Mouse (Mus musculus): ENCODE measurements around the gene Rapgef4.
A peak's percentile ranks its signal among the peaks of the same experiment; 100 is the strongest.
"Not testable (repeated sequence)": the region's sequence is repeated elsewhere in the genome, so short reads cannot be mapped to it uniquely, and the experiment has no call there.

Rapgef4 gene

DNA sequence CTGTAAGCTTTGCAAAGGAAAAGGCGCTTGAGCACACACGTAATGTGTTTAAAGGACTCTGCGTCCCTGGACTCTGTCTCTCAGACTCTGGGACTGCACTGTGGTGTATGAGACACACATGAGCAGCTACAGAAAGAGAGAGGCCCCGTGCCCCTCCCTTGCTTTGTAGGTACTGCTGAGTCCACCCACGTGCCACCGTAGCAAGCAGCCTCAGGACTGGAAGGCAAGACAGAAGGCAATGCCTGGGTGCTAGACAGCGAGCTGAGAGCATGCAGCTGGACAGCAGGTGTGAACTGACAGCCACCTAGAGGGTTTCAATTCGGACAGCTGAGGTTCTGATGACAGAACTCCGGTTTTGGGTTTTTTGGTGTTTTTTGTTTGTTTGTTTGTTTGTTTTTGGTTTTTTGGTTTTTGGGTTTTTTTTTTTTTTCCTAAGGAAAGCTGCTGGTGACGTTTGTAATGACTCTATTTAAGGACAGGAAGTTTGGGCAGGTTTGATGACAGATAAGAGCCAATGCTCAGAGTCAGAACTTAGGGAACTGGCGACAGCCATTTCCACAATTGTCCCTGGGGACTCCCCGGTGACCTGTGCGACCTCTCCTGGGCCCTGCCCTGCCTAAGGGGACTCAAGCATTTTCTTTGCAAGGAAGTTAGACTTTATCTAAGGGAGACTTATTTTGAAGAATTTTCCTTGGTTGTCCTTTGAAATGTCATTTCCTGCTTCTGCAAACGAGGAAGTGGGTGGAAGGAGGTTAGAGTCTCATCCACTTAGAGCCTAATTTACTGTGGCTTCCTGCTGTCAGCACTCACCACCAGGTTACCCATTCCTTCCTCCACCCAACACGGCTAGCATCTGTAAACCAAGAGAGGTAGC, 136.3 kb downstream of the Rapgef4 start:
- peak in 1 of 2 experiments; percentile 29 for DNase-seq (ENCODE audit: low spot score in 2 of 2)

DNA sequence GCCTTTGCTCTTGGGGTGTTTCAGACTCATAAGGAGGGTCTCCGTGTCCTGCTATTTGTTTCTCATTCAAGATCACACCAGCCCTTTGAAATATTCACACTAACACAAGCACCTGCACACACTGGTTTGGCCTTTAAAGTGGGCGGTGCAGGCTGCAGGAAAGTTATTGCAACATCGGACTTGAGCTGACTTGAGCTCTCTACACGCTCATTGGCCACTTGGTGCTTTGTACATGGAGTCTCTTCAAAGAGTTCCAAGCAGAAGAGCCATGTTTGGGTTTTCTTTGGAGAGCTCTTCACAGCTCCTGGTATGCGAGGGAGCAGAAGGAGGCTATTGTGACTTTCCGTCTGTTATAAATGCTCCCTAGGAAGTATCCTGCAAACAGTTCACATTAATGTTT, 139.2 kb downstream of the Rapgef4 start:
- no peak for DNase-seq (ENCODE audit: low spot score in 2 of 2)

DNA sequence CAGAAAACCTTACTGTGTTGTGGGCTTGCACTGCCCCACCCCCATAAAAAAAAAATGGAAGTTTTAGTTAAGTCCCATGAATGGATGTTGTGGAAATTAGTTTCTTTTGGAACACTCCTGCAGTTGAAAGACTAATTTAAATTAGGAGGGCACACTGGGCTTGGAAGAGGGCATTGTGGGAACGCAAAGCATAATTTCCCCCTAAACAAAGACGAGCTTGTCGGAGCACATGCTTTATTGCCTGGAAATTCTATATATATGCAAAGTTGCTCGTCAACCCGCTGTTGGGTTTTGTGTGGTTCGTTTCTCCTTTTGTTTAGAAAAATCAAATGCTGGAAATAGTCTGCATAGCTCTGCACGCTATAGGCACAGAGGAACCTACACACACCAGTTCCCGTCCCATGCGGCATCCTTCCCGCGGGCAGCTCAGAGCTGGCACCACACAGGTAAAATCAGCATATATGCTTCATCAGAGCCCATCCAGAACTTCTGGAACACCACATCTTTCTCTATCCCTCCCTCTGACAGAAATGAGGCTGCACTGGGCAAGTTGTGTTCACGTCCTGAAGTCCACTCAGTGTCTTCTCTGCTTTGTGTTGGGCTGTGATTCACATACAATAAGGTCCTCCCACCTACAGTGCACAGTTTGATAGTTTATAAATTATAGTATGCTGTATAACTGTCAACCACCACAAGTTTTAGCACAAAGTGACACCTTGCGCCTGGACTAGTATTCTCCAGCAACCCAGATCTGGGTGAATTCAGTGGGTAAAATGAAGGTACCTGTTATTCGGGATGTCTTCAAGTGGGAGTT, 141.6 kb downstream of the Rapgef4 start:
- DNase-seq (ENCODE audit: low spot score in 2 of 2) = no peak

DNA sequence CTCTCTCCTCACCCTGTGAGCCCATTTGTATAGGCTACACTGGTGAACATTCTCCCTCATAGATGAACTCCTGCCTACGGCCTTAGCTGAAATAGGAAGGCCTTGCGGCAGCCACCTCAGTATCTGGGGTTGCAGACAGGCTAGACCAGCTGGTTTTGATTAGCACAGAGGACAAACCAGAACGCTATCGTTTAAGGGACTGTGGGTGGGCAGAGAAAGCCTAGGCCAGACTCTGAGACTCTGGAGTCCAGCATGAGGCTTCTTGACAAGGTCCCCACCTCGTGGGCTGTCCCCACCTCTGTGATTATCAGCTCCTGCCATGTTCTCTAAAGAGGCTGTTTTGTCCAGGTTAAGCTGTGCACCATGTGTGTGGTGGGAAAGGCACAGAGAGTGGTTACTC, 142.8 kb downstream of the Rapgef4 start:
- no peak for DNase-seq (ENCODE audit: low spot score in 2 of 2)

DNA sequence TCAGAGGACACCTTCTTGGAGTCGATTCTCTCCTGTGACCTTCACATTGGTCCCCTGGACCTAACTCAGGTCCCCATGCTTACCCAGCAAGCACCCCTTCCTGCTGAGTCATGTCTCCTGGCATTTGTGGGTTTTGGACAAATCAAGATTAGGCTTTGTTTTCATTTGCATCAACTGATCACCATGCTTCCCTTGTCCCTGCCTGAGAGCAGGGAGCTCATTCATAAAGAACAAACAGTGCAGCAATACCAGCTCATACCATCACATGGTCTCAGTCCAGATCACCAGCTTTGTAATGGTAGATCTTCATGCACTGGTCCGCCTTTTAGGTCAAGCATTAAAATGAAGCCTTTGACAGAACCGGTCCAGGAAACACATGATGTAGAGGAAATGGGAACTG, 144.7 kb downstream of the Rapgef4 start:
- no peak for DNase-seq (ENCODE audit: low spot score in 2 of 2)

DNA sequence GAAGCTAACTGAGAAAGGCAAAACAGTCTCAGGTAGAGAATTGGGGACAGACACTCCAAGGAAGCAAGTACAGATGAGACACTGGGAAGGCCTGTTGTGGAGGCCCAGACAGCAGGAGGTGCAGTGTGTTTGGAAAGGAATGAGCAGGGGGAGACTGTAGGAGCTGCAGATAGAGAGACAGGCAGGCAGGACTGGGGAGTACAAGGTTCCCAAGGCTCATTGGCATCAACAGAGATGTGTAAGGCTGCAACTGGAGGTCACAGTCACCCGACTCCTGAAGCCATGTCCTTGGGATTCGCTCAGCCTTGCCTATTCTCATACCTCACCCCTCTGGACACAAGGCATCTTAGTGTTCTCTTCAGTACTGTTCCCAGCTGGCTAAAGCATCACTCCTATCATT, 145.4 kb downstream of the Rapgef4 start:
- DNase-seq (ENCODE audit: low spot score in 2 of 2) = no peak

DNA sequence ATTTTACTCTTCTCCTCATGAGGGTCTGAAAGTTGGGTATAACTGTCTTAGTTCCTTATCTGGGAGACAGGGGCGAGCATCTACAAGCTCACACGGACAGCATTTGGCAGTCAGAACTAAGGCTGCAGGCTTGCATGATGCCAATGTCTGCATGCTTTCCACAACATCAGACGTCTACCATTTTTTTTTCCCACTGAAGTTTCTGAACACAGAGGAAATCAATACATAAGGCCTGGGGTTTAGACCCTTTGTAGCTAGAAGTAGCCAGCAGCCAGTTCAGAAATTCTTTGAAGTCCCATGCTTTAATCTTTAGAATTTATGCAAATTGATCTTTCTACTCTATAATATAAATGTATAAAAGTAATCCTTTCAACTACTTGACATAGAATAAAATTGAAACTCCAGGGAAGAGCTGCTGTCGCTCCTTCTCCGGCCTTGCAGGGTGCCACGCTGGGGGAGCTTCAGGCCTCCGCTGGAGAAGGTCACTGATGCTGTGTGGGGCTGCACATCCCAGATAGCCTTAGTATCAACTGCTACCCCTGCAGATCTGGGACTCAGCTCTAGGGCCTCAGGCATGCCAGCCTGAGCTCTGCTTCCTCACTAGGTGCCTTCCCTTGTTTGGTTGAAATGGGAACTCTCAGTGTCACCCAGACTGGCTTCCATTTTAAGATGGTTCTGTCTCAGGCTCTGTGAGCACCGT, 148.7 kb downstream of the Rapgef4 start:
- DNase-seq (ENCODE audit: low spot score in 2 of 2) = no peak

DNA sequence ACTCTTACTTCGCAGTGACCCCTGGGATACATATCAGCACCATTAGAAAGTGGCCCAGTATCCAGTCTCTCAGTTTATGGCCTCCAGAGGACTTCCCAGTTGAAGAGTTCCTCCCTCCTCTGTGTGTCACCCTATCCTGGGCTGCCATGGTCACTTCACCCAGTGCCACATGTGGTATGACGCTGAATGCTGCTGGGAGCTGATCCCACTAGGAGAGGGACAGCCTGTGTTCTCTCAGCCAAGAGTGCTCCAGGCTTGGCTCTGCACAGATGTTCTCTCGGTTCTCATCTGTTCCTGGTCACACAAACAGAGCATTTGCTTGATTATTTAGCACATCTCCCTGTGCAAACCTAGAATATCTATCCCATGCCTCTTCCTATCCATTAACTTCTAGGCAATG, 151.2 kb downstream of the Rapgef4 start:
- no peak for DNase-seq (ENCODE audit: low spot score in 2 of 2)

DNA sequence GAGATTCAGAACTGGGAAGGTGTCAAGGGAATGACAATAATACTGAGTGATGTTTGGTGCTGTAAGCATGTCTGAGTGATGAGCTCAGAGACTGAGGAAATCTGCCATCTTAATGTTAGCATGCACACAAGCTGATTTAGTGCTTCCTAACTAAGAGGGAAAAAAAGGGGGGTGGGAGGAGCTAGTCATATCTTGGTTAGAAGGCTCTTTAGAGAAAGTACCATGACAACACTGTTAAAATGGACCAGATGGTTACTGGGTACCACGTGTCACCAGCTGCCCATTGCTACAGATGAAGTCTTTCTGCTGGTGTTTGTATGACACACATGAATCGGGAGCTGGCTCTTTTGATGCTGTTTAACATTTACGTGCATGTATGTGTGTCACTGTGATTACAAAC, 155.0 kb downstream of the Rapgef4 start:
- no peak for DNase-seq (ENCODE audit: low spot score in 2 of 2)

DNA sequence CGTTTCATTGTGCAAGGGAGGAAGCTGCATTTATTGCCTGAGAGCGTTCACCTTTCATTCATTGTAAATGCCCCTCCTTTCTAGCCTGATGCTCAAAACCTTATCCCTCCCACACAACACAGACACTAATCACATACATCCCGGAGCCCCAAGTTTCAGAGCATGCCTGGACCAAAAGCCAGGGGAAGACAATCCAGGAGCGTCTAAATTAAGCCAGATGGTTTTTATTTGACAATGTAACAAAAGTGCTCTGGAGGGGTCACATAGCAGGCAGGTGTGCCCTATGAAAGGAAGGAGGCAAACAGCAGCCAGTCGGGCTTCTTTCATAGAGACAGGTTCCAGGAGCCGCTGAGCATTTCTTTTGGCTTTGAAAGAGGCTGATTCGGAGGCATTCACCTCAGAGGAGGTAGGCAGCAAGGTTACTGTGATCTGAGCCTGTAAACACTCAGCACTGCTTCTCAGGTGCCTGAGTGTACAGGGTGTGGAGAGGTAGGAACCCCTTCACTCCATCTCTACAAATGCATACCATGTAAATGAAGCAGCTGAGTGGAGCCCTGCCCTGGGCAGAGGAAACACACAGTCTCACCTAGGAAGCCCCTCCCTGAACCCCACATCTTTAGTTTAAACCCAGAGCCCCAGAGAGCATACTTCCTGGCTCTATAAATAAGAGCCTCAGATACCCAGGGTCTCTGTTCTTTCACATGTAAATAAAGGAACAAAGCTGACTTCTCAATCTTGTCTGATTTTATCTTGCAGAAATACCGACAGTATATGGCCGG, 155.6 kb downstream of the Rapgef4 start:
- no peak for DNase-seq (ENCODE audit: low spot score in 2 of 2)

DNA sequence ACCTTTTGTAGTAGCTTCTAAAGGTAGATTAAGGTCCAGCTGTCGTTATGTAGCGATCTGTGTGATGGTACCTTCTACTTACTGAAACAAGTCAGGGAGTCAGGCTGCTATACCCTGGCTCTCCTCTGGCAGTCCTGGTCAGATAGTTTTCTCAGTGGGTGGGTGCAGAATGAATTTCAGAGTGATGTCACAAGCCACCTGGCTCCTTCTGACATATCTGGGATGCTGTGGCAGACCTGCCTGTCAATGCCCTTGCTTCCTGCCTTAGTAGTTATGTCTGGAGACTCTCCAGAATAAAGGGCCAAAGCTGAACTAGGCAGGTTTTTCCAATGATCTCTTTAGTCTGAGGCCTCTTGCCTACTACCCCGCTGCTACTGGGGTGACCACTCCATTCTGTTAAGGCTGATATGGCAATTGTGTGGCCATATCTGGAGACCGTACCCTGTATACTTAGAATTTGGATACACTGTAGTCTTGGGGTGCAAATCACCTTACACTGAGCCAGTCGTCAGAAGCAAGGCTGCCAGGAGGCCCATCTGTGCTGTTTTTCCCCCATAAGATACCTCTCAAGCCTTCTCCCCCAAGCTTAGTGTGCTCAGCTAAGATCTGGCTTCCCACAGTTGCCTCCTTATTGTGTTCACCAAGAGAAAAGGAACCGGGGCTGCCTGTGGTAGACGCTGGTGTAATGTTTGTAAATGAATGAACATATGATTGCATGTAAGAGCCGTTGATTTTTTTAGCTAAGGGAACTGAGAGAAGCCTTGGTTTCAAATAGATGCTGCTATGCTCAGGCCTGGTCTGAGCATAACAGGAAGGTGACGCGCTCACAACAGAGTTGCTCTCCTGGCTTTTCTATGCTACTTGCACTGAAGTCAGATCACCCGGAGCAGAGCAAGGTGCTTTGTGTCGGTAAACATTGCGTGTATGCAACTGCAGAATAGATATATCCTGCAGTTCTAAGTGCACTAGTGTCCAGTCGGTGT, 159.1 kb downstream of the Rapgef4 start:
- peak in 1 of 2 experiments; percentile 24 for DNase-seq (ENCODE audit: low spot score in 2 of 2)

DNA sequence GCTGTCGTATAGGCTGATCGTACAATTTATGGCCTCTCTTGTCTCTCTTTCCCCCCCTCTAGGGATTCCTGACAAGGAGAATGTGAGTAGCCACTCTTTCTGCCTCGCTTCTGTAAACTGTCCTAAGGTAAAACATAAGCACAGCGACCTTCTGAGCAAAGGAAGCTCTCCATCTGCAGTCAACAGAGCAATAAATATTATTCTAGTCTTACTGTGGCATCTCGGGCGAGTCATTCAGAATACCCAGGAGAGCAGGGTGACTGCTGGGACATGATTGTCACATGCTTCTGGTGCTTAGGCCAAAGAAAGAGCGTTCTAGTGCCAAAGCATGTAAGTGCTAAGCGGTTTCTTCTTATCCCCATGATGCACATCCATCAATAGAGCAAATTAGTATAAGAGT, 160.1 kb downstream of the Rapgef4 start:
- no peak for DNase-seq (ENCODE audit: low spot score in 2 of 2)

DNA sequence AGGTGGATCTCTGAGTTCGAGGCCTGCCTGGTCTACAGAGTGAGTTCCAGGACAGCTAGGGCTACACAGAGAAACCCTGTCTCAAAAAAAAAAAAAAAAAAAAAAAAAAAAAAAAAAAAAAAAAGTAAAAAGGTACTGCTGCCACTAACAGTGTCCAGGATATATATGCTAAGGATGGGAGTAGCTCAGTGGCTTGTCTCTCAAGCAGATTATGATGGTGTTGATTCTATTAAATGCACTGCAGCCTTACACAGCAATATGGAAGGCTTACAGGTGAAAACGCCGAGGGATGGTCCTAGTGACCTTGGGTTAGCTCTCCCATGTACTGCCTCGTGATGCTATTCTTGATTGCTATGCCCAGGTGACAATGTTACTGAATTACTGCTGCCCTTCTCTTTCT, 160.7 kb downstream of the Rapgef4 start:
- not testable (repeated sequence) for DNase-seq (ENCODE audit: low spot score in 2 of 2)

DNA sequence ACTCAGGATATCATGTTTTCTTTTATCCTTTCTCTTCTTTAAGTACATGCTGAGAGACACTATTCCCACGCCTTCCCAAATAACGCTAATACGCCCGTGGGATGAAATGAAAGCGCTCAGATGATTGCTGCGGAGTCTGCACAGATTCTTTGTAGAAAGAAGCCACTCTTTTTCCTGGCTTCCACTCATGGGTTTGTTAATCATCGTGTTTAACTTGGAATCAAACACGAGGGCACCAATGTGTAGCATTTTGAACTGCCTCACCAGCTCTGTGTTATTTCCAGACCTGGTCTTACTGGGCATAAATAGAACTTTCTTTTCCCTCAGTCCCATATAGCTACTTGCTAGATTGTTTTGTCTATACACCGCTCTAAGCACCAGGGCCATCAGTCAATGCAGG, 162.4 kb downstream of the Rapgef4 start:
- no peak for DNase-seq (ENCODE audit: low spot score in 2 of 2)

DNA sequence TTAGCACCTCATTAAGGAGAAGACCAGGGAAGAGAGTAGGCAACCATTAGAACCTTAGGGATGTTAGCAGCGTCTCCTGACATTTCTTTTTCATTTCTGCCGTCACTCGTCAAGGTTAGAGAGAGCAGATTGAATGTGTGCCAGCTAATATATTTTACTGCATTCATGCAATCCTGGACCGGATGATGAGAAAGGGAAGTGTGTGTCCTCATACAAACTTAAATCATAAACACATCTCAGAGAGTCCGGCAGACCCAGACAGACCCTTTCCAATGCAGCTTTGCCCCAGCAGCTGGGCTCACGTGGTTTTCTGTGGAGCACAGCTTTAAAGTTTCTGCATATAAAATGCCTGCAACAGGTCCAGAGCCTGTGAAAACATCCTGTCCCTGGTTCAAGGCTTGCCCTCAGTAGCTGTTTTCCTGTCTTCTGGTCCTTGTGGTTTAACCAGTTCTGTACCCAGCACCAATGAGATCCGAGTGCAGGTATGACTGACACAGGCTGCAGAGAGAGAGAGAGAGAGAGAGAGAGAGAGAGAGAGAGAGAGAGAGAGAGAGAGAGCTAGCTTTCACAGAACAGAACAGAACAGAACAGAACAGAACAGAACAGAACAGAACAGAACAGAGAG, 163.6 kb downstream of the Rapgef4 start:
- no peak for DNase-seq (ENCODE audit: low spot score in 2 of 2)

DNA sequence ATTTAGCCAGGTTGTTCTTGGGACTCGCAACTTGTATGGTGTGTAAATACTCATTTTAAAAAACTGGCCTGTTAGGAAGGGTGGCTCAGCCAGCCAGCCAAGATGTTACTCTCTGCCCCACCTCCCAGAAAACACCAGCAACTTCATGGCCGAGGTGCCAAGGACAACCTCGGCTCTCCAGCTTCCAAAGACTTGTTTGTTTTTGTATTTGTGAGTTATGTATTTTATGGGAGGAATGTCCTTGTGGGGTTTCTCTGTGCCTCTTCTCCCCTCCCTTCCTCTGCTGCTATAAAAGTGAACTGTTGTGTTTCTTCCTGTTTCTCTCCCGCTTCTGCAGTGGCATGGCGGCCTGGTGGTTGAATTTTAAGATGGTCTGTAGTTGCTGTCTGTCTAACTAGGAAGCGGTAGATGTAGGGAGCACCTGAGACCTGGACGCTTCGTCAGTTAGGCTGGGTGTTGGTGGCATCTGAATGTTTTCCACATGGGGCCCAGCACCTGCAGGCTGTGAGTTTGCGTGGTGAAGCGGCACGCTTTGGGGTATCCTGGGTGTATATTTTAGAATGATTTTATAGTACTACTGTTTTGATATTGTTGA, 164.3 kb downstream of the Rapgef4 start:
- DNase-seq (ENCODE audit: low spot score in 2 of 2) = no peak

DNA sequence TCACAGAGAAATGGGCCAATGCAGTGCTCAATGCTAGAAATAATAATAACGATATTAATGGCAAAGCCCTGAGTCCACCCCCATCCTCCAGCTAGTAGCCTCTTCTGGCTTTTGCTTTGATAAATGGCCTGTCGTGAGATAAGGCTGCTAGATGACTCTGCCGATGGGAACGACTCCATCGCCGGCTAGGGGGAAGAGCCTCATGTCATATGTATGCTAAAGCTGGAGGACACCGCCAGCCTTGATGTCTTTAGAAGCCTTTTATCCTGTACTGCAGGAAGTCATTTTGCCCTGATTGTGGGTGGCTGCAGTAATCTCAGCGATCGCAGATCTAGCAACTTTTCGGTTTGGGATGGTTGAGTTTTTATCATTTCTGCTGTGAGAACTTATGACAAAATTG, 165.0 kb downstream of the Rapgef4 start:
- DNase-seq (ENCODE audit: low spot score in 2 of 2) = no peak

DNA sequence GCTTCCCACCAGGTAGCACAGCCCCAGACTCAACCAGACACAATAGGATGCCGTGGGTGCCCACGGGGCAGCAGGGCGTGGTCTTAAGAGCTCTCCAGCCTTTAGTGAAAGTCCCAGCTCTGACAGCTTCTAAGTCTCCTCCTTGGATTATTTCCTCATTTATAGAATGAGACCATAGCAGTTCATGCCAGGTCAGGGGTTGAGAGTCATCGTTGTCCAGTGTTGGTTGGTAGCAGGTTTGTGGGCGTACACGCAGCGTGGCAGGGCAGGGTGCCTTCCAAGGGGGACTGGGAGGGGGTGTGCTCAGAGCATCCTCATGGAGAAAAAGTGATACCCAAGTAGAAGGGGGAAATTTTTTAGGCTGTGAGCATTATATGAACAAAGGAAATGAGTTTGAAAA, 166.2 kb downstream of the Rapgef4 start:
- no peak for DNase-seq (ENCODE audit: low spot score in 2 of 2)

DNA sequence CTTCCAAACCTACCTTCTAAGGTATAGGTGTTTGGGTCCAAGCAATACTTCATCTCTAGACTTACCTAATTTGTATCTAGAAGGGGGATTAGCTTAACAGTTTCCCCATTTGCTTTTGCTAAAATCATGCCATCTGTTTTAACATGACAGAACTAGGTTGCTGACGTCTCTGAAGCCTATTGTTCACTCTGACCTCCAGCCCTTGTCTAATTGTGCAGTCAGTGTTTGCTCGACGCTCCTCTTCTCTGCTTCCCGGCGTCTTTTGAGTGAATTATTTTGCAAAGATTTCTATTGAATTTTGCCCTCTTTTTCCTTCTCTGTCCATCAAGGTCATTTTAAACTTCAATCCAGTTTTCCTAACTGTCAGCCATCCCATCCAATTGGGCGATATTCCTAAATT, 166.7 kb downstream of the Rapgef4 start:
- DNase-seq (ENCODE audit: low spot score in 2 of 2) = no peak

DNA sequence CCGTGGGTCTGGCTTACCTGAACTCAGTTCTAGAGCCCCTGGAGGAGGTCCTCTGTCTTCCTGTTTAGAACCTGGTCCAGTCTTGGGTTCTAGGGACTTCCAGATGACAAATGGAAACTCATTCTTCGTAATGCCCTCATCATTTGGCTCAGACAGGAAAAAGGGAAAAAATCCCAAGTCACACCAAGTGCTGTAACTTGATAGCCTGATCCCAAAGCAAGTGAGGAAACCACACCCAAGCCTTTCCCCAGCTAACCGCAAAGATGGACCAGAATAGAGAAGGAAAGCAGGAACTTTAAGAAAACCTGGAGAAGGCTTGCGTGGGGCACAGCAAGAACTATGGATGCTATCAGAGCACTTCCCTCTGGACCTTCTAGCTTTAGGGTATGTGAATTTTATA, 167.6 kb downstream of the Rapgef4 start:
- no peak for DNase-seq (ENCODE audit: low spot score in 2 of 2)
